Mouse (Mus musculus) hindbrain, embryonic 16.5 days (tissue): ENCODE measurements at regions not wholly inside any gene's neighbourhood (a gene's known extent, or its start where the extent isn't known, plus 50 kb on each side); places are given as distances from the start of the nearest gene placed in this dataset.

Experiments
- ATAC-seq: fragments of 200-750 bp; cut with Nextera tagmentation; 2 replicates; pipeline ENCODE4 v1.8.0; 2017; ENCODE audit warnings: moderate TSS enrichment, moderate library complexity
- H3K27ac ChIP-seq: fragments of 300-500 bp; sonication (generic); 2 replicates; pipeline ENCODE4 v1.5.1; 2014; ENCODE audit warnings: low read depth, mild to moderate bottlenecking, control low read depth, low read length, moderate library complexity
- H3K27me3 ChIP-seq: fragments of 300-500 bp; sonication (generic); replicated peaks from 2 replicates; pipeline ENCODE4 v1.6.1; 2014; ENCODE audit warnings: low read length; ENCODE audit not compliant: control insufficient read depth, insufficient read depth
- H3K36me3 ChIP-seq: fragments of 300-500 bp; sonication (generic); 2 replicates; pipeline ENCODE4 v1.6.1; 2014; ENCODE audit warnings: mild to moderate bottlenecking, low read length, moderate library complexity, mixed read lengths; ENCODE audit not compliant: control insufficient read depth, insufficient read depth
- H3K4me1 ChIP-seq: fragments of 300-500 bp; sonication (generic); 2 replicates; pipeline ENCODE4 v1.6.1; 2014; ENCODE audit warnings: low read depth, low read length; ENCODE audit not compliant: control insufficient read depth, insufficient read depth
- H3K4me2 ChIP-seq: fragments of 300-500 bp; sonication (generic); 2 replicates; pipeline ENCODE4 v1.6.1; 2014; ENCODE audit warnings: mild to moderate bottlenecking, low read length, control low read depth, moderate library complexity
- H3K4me3 ChIP-seq: fragments of 300-500 bp; sonication (generic); 2 replicates; pipeline ENCODE4 v1.5.1; 2014; ENCODE audit warnings: mild to moderate bottlenecking, low read length, control low read depth, moderate library complexity
- H3K9ac ChIP-seq: fragments of 300-500 bp; sonication (generic); 2 replicates; pipeline ENCODE4 v1.6.1; 2014; ENCODE audit warnings: low read depth, mild to moderate bottlenecking, control low read depth, low read length, moderate library complexity
- H3K9me3 ChIP-seq: fragments of 300-500 bp; sonication (generic); 2 replicates; pipeline ENCODE4 v1.6.1; 2014; ENCODE audit warnings: mild to moderate bottlenecking, low read length, moderate library complexity; ENCODE audit not compliant: control insufficient read depth
- WGBS: fragments of 180-500 bp; shearing (Covaris S2); extraction: QIAGEN DNeasy Blood & Tissue Kit; methylation state at CpG from one replicate; pipeline ENCODE4 v1.1.7; 2014; 5-methylcytosine and 5-hydroxymethylcytosine counted together

- Histone ChIP-seq H3K4me2 (no peak overlapping the region), H3K36me3 (no peaks in the 10 kb centered on the region), H3K4me1 (no peaks in the 10 kb centered on the region), H3K9ac (no peak overlapping the region), H3K27me3 (no peaks in the 10 kb centered on the region), H3K27ac (no peak overlapping the region), H3K4me3 (no peak overlapping the region), H3K9me3 (0 out of 2 replicates have a peak, but pooled peaks cover 2% of the 10 kb centered on the region)
- no peak for ATAC-seq
- whole genome bisulfite sequencing, result 59% methylated on average over 7 of the region's 7 CpGs
Measured at GRCm38 (mm10) chr1:89332676-89333075, 121.9 kb upstream of the Agap1 start.

GRCm38 (mm10) chr1:89337861-89338260 is 116.7 kb upstream of the Agap1 start:
- H3K4me3 ChIP-seq, result no peak overlapping the region
- H3K9ac ChIP-seq, result no peak overlapping the region
- no peak for ATAC-seq
- no peak overlapping the region for H3K4me2 ChIP-seq
- H3K27me3 ChIP-seq, result no peaks in the 10 kb centered on the region
- H3K4me1 ChIP-seq, result no peaks in the 10 kb centered on the region
- H3K9me3 ChIP-seq, result no peaks in the 10 kb centered on the region
- H3K27ac ChIP-seq, result no peak overlapping the region
- 66% methylated on average over 5 of the region's 5 CpGs for WGBS
- no peaks in the 10 kb centered on the region for H3K36me3 ChIP-seq

GRCm38 (mm10) chr1:89342794-89343193 is 111.8 kb upstream of the Agap1 start:
- Histone ChIP-seq H3K27ac (no peak overlapping the region), H3K4me1 (no peaks in the 10 kb centered on the region), H3K27me3 (no peaks in the 10 kb centered on the region), H3K4me3 (no peak overlapping the region), H3K4me2 (no peak overlapping the region), H3K9me3 (no peaks in the 10 kb centered on the region), H3K9ac (no peak overlapping the region), H3K36me3 (no peaks in the 10 kb centered on the region)
- 50% methylated on average over 4 of the region's 4 CpGs for whole genome bisulfite sequencing
- no peak for ATAC-seq

GRCm38 (mm10) chr1:89344546-89344945 is 110.1 kb upstream of the Agap1 start:
- H3K4me1 ChIP-seq, result no peaks in the 10 kb centered on the region

GRCm38 (mm10) chr1:89347341-89347740 is 107.3 kb upstream of the Agap1 start:
- ATAC-seq, result no peak
- Histone ChIP-seq H3K27ac (no peak overlapping the region), H3K4me2 (no peak overlapping the region), H3K4me1 (no peaks in the 10 kb centered on the region), H3K9ac (no peak overlapping the region), H3K27me3 (no peaks in the 10 kb centered on the region), H3K4me3 (no peak overlapping the region), H3K36me3 (no peaks in the 10 kb centered on the region), H3K9me3 (no peaks in the 10 kb centered on the region)
- 65% methylated on average over 3 of the region's 3 CpGs for WGBS

More at GRCm38 (mm10) chr1:89344546-89344945, 110.1 kb upstream of the Agap1 start:
- no peaks in the 10 kb centered on the region for H3K36me3 ChIP-seq
- H3K9me3 ChIP-seq, result no peaks in the 10 kb centered on the region
- no peak for ATAC-seq
- H3K27ac ChIP-seq, result no peak overlapping the region
- no peak overlapping the region for H3K4me3 ChIP-seq
- 43% methylated on average over 6 of the region's 6 CpGs for WGBS
- H3K4me2 ChIP-seq, result no peak overlapping the region
- no peaks in the 10 kb centered on the region for H3K27me3 ChIP-seq
- no peak overlapping the region for H3K9ac ChIP-seq

GRCm38 (mm10) chr1:89352936-89353335 is 101.7 kb upstream of the Agap1 start:
- no peaks in the 10 kb centered on the region for H3K4me1 ChIP-seq
- H3K27ac ChIP-seq, result no peak overlapping the region
- H3K4me3 ChIP-seq, result no peak overlapping the region
- 49% methylated on average over 4 of the region's 4 CpGs for WGBS
- H3K9ac ChIP-seq, result no peak overlapping the region
- H3K9me3 ChIP-seq, result no peaks in the 10 kb centered on the region; the same call in 1 of the 2 replicates
- H3K27me3 ChIP-seq, result no peaks in the 10 kb centered on the region
- ATAC-seq, result no peak
- no peaks in the 10 kb centered on the region for H3K36me3 ChIP-seq
- no peak overlapping the region for H3K4me2 ChIP-seq

GRCm38 (mm10) chr1:89359257-89359656 is 95.3 kb upstream of the Agap1 start:
- H3K4me2 ChIP-seq, result no peak overlapping the region
- H3K9ac ChIP-seq, result no peak overlapping the region
- no peaks in the 10 kb centered on the region; the same call in 1 of the 2 replicates for H3K9me3 ChIP-seq
- WGBS, result 62% methylated on average over 3 of the region's 3 CpGs
- H3K4me3 ChIP-seq, result no peak overlapping the region
- H3K27ac ChIP-seq, result no peak overlapping the region
- no peaks in the 10 kb centered on the region for H3K27me3 ChIP-seq
- no peaks in the 10 kb centered on the region; the same call in 1 of the 2 replicates for H3K4me1 ChIP-seq
- H3K36me3 ChIP-seq, result no peaks in the 10 kb centered on the region
- no peak for ATAC-seq

GRCm38 (mm10) chr1:89364547-89365305 is 89.9 kb upstream of the Agap1 start:
- Histone ChIP-seq H3K36me3 (no peaks in the 10 kb centered on the region), H3K4me3 (no peak overlapping the region), H3K27ac (no peak overlapping the region), H3K4me2 (no peak overlapping the region), H3K9me3 (peaks cover 2% of the 10 kb centered on the region; the same call in 1 of the 2 replicates), H3K9ac (no peak overlapping the region), H3K27me3 (no peaks in the 10 kb centered on the region), H3K4me1 (no peaks in the 10 kb centered on the region; the same call in 1 of the 2 replicates)
- WGBS, result 46% methylated on average over 12 of the region's 12 CpGs
- ATAC-seq, result peak; percentile 90

GRCm38 (mm10) chr1:89366891-89367290 is 87.7 kb upstream of the Agap1 start:
- no peak for ATAC-seq
- H3K36me3 ChIP-seq, result no peaks in the 10 kb centered on the region
- H3K27ac ChIP-seq, result no peak overlapping the region
- no peaks in the 10 kb centered on the region for H3K27me3 ChIP-seq
- H3K9me3 ChIP-seq, result peaks cover 2% of the 10 kb centered on the region; the same call in 1 of the 2 replicates
- WGBS, result 93% methylated on average over 5 of the region's 5 CpGs
- H3K9ac ChIP-seq, result no peak overlapping the region
- H3K4me3 ChIP-seq, result no peak overlapping the region
- H3K4me2 ChIP-seq, result no peak overlapping the region
- H3K4me1 ChIP-seq, result no peaks in the 10 kb centered on the region; the same call in 1 of the 2 replicates
